Comparison of ENCODE assay signal across 8 mouse cellular contexts in the genomic region with DNA sequence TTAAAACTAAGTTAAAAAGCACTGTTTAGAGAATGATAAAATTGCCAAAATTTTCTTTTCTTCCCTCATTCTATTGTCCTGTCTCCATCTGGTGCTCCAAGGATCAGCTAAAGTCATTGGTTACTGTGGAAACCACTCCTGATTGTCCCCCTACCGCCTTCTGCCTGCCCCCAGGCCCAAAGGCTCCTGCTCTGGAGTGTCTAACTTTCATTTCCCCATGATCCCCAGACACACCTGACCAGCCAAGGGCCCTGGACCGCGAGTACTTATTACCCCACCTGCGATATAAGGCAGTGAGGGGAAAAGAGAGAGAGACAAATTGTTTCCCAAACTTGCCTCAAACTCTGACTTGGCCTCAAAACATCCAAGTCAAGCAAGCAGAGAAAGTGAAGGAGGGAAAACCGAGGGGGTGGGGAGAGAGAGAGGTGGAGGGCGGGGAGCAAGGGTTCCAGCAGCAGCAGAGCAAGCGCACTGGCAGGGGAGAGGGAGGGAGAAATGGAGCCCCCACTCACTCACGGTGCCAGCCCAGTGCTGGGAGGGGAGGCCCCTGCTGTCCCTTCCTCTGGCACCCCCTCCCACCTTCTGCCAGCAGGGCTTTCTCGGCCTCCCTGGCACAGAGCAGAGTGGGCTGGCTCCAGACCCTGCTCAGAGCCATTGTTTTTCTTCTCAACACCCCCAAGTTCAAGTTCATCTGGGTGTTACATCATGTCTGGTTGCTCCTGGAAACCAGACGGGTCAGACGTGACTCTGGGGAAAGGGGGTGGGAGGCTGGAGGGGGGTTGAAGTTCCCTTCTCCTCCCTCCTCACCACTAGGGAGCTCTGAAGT. TPM values are rescaled to one million over a fixed set of nuclear protein-coding genes. Genes with fewer than 3 reads are reported as not detected.
DNase-seq lines count a peak whose midpoint lies in the region; ATAC-seq and TF ChIP-seq lines count a peak whose summit lies in the region.

No protein-coding gene starts in this region.

- H3K9ac ChIP-seq in hindbrain, postnatal 0 days (replicated peaks; ENCODE audit: low read length): no peak overlapping the region

- ATAC-seq in cerebellum, adult (ENCODE audit: insufficient number of reproducible peaks, low FRiP score, low TSS enrichment): no peak
- peak; percentile 91 for ATAC-seq in hindbrain, postnatal 0 days
- ATAC-seq in monocyte, adult 5-6 weeks (replicated peaks; ENCODE audit: insufficient number of reproducible peaks, low FRiP score, low TSS enrichment, poor library complexity, severe bottlenecking): no peak

- H3K27me3 ChIP-seq in hindbrain, postnatal 0 days (ENCODE audit: insufficient read depth, low read length): no peaks in the 10 kb centered on the region
- H3K27me3 ChIP-seq in midbrain, embryonic 10.5 days (ENCODE audit: low read depth, poor library complexity, severe bottlenecking): peaks cover 100% of the 10 kb centered on the region

- no peak overlapping the region for H3K4me2 ChIP-seq in hindbrain, postnatal 0 days (ENCODE audit: low read depth, low read length)

- no peaks in the 10 kb centered on the region for H3K9me3 ChIP-seq in hindbrain, postnatal 0 days (ENCODE audit: low read length)
- no peaks in the 10 kb centered on the region for H3K9me3 ChIP-seq in midbrain, embryonic 10.5 days (replicated peaks)

- no peak overlapping the region for H3K4me3 ChIP-seq in hindbrain, postnatal 0 days (ENCODE audit: low read length)
- peak overlapping the region; percentile 37 for H3K4me3 ChIP-seq in midbrain, embryonic 10.5 days

- 17% methylated on average over 9 of the region's 11 CpGs for WGBS in hindbrain, postnatal 0 days
- 22% methylated on average over 11 of the region's 11 CpGs for WGBS in midbrain, embryonic 10.5 days

- peak; percentile 51 for TF ChIP-seq CTCF in hindbrain, postnatal 0 days (IDR thresholded peaks at IDR 0.05; ENCODE audit: low read depth)

- peak overlapping the region; percentile 77 for H3K27ac ChIP-seq in hindbrain, postnatal 0 days
- H3K27ac ChIP-seq in midbrain, embryonic 10.5 days (replicated peaks): peak overlapping the region; percentile 85

- DNase-seq in cerebellum, postnatal 14 days: peak; percentile 52 to 68
- DNase-seq in Muller cell, postnatal 12 days (ENCODE audit: inconsistent ontology term): peak; percentile 99
- DNase-seq in gastrocnemius, adult 18-20 months (ENCODE audit: low spot score): peak; percentile 54
- DNase-seq in hindbrain, postnatal 0 days (ENCODE audit: low spot score): peak; percentile 89
- DNase-seq in midbrain, embryonic 10.5 days (ENCODE audit: low spot score): peak; percentile 60
- DNase-seq in cerebellum, adult 18-20 months: no peak

- H3K4me1 ChIP-seq in hindbrain, postnatal 0 days (ENCODE audit: insufficient read depth, low read length): peaks cover 19% of the 10 kb centered on the region
- H3K4me1 ChIP-seq in midbrain, embryonic 10.5 days: peaks cover 76% of the 10 kb centered on the region

- no peaks in the 10 kb centered on the region for H3K36me3 ChIP-seq in hindbrain, postnatal 0 days (ENCODE audit: insufficient read depth, low read length)
- no peaks in the 10 kb centered on the region for H3K36me3 ChIP-seq in midbrain, embryonic 10.5 days

RNA-seq across cellular contexts. Expression of a gene that starts 10.7 kb away (rescaled TPM):
- under 1 TPM; 0.34 to 0.45 TPM for total RNA-seq in gastrocnemius, adult 18-20 months (2021)
- total RNA-seq in hindbrain, postnatal 0 days (2014; rRNA removed): 1.2 TPM in 1 of 2 replicates, not detected in the other
- 1.1 and 1.7 TPM in 2 replicates for polyA plus RNA-seq in hindbrain, postnatal 0 days (2015; fragmentation: Nextera tagmentation; extraction: Ambion mirVana)
- polyA plus RNA-seq in midbrain, embryonic 10.5 days (2016; fragmentation: Nextera tagmentation; extraction: Ambion mirVana): 1.1 and 1.4 TPM in 2 replicates
- total RNA-seq in monocyte, adult 5-6 weeks (2017): 6.4 to 8.9 TPM (median 8.2 TPM) in 3 replicates

RNA-seq across cellular contexts. Expression of a gene that starts 10.9 kb away (rescaled TPM):
- 1 to 10 TPM in 1 of 2 experiments, under 1 TPM in 1; 0.73 to 1.6 TPM for total RNA-seq in gastrocnemius, adult 18-20 months (2021)
- total RNA-seq in hindbrain, postnatal 0 days (2014; rRNA removed): 1.7 and 7.8 TPM in 2 replicates
- polyA plus RNA-seq in hindbrain, postnatal 0 days (2015; fragmentation: Nextera tagmentation; extraction: Ambion mirVana): 2.0 and 2.3 TPM in 2 replicates
- polyA plus RNA-seq in midbrain, embryonic 10.5 days (2016; fragmentation: Nextera tagmentation; extraction: Ambion mirVana): 4.8 and 5.8 TPM in 2 replicates
- 41.7 to 46.2 TPM (median 45.0 TPM) in 3 replicates for total RNA-seq in monocyte, adult 5-6 weeks (2017)

RNA-seq across cellular contexts. Expression of a gene that starts 24.5 kb away (rescaled TPM):
- total RNA-seq in gastrocnemius, adult 18-20 months (2021): 10 to 100 TPM; 19.3 to 22.8 TPM
- 110 and 129 TPM in 2 replicates for total RNA-seq in hindbrain, postnatal 0 days (2014; rRNA removed)
- polyA plus RNA-seq in hindbrain, postnatal 0 days (2015; fragmentation: Nextera tagmentation; extraction: Ambion mirVana): 13.8 and 14.9 TPM in 2 replicates
- polyA plus RNA-seq in midbrain, embryonic 10.5 days (2016; fragmentation: Nextera tagmentation; extraction: Ambion mirVana): 24.8 and 26.3 TPM in 2 replicates
- total RNA-seq in monocyte, adult 5-6 weeks (2017): 29.0 to 50.5 TPM (median 36.3 TPM) in 3 replicates

RNA-seq across cellular contexts. Expression of a gene that starts 26.0 kb away (rescaled TPM):
- total RNA-seq in gastrocnemius, adult 18-20 months (2021): 10 to 100 TPM; 47.0 to 51.4 TPM
- 69.5 and 93.3 TPM in 2 replicates for total RNA-seq in hindbrain, postnatal 0 days (2014; rRNA removed)
- 71.2 and 79.2 TPM in 2 replicates for polyA plus RNA-seq in hindbrain, postnatal 0 days (2015; fragmentation: Nextera tagmentation; extraction: Ambion mirVana)
- 56.4 and 58.1 TPM in 2 replicates for polyA plus RNA-seq in midbrain, embryonic 10.5 days (2016; fragmentation: Nextera tagmentation; extraction: Ambion mirVana)
- total RNA-seq in monocyte, adult 5-6 weeks (2017): 40.1 to 46.6 TPM (median 44.7 TPM) in 3 replicates

RNA-seq across cellular contexts. Expression of a gene that starts 49.5 kb away (rescaled TPM):
- total RNA-seq in gastrocnemius, adult 18-20 months (2021): 1 to 10 TPM; 4.7 to 8.3 TPM
- total RNA-seq in hindbrain, postnatal 0 days (2014; rRNA removed): 12.5 and 13.3 TPM in 2 replicates
- polyA plus RNA-seq in hindbrain, postnatal 0 days (2015; fragmentation: Nextera tagmentation; extraction: Ambion mirVana): 20.9 TPM in 2 replicates
- polyA plus RNA-seq in midbrain, embryonic 10.5 days (2016; fragmentation: Nextera tagmentation; extraction: Ambion mirVana): 63.6 and 78.2 TPM in 2 replicates
- 92.1 to 198 TPM (median 119 TPM) in 3 replicates for total RNA-seq in monocyte, adult 5-6 weeks (2017)

Comparison
In these comparisons a context has a peak if more than half of its experiments do, and no peak if none do; other contexts are left out.
1. DNase-seq: peak in cerebellum, postnatal 14 days (2 of 2), Muller cell, postnatal 12 days (single experiment), gastrocnemius, adult 18-20 months (single experiment), hindbrain, postnatal 0 days (single experiment) and midbrain, embryonic 10.5 days (single experiment); none in cerebellum, adult 18-20 months (0 of 2).